Mouse (Mus musculus) layer of hippocampus, postnatal 36 days (tissue): Measurements from ENCODE around the gene Actl11. TPM values are rescaled to one million over a fixed set of nuclear protein-coding genes. Genes with fewer than 3 reads are reported as not detected.
A peak's percentile ranks its signal among the peaks of the same experiment; 100 is the strongest.

Source experiments
- DNase-seq, 2 experiments: peaks; one replicate each; pipeline ENCODE4 v3.0.0; 2022
- total RNA-seq, 2 experiments: library from RNA; stranded (reverse); gene quantifications; 2 replicates each; pipeline ENCODE4 v1.2.3; 2021

Gene Actl11
- total RNA-seq, 2 experiments from 2014 or later, result not detected

DNA sequence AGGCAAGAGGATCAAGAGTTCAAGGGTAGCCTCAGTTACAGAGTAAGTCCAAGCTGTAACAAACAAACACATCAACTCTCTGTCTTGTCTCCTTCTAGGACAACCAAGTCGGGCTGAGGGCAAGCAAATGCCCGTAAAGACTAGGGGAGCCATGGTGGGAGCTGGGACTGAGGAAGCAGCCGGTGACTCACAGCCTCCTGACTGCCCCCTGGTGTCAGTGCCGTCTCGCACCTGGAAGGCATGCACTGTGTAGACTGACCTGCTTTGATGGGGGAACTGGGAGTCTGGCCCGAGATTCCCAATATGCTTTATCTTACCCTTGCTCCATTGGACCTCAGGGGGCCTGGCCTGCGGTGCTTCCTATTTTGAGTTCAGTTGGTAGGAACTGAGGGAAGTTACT lies 5.2 kb upstream of the Actl11 start:
- DNase-seq, result no peak

DNA sequence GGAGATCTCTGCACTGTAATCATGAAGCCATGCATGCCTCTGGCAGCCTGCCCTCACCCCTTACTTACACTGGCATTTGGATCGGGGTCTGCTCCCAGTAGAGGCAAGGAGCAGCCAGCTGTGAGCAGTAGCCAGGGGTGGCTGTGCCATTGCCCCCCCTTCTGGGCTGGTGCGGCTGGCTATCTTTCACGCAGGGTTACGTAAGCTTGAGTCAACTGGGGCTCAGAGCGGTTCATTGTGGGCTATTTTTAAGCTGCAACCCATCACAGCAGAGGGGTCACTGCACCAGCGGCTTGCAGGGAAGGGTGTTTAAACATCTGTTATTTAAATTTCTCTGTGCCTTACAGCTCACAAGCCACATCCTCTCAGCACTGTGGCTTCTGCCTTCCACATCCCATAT lies 4.3 kb upstream of the Actl11 start:
- no peak for DNase-seq

DNA sequence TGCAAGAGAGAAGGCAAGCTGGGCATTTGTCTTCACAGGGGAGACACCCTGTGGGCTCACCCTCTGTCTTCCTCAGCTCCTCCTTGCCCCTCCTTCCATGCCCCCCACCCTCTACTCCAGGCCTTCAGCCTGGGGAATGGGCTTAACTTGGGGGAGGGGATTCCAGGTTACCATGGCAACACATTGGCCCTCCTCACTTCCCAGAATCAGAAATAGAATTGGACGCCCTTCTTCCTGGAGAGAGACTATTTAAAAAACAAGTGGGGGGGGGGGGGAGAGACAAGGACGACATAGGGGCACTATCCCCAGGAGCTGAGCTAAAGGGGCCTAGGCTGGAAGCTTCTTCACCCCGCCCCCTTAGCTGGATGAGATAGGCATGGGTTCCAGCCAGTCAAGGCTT lies 3.0 kb upstream of the Actl11 start:
- no peak for DNase-seq

DNA sequence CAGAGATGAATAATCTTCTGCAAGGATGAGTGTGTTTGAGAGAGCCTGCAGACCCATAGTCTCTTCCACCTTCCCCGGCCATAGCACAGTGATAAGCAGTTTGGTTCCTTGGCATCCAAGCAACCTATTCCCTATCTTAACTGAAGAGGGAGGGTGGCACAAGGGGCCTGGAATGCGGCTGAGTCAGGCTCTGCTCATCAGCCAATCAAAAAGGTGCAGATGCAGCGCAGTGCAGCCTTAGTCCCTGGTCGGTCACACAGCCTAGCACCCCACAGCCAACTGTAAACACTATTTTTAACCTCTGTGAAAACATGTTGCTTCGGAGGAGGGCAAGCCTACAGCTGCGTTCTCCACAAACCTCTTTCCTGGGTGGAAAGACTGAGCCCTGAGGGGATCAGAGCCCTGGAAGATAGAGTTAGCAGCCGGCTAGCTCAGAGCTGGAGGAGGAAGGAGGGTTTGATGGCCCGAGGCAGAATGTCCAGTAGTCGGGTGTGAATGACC lies 1.3 kb upstream of the Actl11 start:
- no peak for DNase-seq

DNA sequence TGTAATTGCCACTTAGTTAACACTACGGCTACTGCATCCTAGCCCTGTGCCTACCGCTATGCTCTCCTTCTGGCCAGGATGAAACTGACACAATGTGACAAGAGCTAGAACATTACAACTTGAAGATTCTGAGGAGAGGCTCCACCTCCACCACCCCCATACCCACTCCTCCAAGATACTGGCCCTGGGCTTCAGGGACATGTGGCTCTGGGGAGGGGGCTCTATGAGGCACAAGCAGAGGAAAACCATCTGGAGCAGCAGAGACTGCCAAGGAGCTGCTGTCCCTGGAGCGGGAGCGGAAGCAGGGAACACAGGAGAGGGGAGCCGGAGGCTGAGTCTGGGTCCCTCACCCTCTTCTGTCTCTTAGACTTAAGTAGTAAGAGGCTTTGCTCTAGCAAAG lies 520 bp upstream of the Actl11 start:
- DNase-seq, result peak; percentile 50 to 55

DNA sequence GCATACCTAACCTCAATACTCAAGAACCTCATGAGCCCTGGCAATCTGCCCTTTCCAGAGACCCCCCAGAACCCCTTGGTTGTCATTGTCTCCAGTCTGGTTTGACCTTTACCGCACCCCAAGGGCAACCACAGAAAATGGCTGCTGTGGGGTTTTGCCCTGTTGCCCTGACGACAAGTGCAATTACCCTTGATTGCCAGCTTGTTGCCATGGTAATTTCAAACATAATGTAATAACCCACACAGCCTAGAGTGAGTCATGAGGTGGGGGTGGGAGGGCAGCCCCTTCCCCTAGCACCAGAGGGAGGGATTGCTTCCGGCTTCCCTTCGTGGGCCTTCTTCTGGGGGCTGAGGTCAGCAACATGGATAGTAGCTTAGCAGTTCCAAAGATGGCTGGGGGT lies 4.0 kb downstream of the Actl11 start:
- no peak for DNase-seq

DNA sequence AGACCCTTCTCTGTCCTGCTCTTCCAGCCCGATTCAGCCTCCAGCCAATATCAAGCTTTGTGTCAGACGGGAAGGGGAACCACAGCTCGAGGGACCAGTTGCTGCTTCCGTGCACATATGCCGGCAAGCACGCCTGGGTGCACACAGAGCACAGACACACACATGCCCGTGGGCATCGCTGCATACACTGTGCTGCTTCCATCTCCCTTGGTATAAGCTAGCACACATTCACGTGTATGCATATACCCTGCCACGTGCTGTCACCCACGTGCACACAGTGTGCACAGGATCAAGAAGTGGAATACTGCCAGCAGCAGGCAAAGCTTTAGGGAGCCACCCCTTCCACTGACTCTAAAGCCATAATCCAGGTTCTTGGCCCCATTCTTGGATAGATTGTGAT lies 5.9 kb downstream of the Actl11 start:
- no peak for DNase-seq

DNA sequence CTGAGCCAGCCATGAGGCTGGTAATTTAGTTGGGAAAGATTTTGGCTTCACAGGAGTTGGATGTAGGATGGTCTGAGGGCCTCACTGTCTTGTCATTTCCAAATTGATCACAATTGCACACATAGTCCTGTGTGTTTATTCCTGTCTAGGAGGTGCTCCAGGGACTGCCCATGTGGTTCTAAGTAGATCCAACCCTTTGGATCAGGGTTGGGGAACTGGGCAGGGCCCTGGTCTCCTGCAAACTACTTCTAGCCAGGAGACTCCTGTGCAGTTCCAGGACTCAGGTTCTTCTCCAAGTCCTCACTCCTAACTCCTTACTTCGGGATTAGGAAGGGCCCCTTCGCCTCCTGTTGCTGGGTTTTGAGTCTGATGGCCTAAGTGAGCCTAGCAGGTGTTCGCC lies 7.1 kb downstream of the Actl11 start, which contains the start of gene Camkv:
TSS of gene Camkv (plus strand) at position 301 of the 400 bp plus-strand sequence.
- no peak for DNase-seq

DNA sequence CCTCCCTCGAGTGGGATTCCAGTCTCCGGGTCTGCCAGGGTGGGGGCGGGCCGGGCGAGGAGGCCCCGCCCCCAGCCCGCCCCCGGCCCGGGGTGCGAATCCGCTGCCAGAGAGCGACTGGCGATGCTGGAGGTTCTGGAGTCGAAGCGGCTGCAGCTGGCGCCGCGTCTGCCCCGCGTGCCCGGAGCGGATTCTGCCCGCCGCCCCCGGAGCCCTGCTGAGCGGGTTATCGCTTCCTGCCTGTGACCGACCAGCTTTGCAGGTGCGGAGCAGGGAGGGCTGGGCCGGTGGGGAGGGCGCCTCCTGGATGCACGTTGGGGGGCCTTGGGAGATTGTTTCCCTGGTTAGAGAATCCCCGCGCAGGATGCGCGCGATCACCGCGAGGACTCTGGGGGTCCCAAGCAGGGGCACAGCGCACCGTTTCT lies 7.5 kb downstream of the Actl11 start:
- peak; percentile 64 to 68 for DNase-seq

DNA sequence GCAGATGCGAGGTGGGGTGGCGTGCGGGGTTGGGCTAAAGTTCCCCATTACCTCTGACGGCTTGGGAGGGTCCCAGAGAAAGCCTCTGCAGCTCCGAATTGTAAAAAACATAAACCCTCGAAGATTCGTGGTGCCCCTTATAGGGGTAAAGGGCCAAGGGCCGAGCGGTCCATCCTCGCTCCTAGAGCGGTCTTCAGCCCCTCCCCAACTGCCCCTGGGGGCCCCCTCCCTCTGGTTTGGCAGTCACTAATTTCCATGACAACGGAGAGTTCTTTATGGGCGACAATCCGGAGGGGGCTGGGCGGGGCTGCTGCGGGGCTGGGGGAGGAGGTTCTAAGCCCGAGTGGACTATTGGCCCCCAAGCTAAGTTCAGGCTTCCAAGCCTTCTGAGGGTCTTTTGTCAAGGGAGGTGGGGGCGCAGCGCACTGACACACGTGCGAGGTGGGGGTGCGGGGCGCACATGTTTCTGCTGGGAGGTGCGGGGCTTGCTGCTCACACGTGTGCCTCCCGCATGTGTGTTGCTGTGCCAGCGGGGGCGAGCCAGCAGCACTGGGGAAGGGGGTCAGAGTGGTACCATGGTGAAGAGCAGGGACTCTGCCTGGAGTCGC lies 8.1 kb downstream of the Actl11 start:
- peak; percentile 64 to 65 for DNase-seq

DNA sequence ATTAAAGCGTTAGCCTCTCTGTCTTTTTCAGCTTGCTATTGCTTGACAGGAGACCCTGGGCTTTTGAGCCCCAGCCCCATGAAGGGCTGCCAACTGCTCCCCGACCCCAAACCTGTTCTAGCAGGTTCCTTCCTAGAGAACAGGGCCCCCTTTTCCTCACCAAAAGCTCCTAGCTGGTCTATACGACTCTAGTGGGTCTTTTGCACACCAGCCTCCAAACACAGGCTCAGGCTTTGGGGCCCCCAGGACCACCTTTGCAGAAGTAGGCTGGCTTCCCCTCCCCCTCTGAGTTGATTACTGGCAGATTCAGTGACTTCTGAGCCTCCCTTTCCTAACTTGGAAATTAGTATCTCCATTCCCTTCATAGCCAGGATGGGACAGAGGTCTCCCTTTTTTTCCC lies 8.6 kb downstream of the Actl11 start:
- no peak for DNase-seq

DNA sequence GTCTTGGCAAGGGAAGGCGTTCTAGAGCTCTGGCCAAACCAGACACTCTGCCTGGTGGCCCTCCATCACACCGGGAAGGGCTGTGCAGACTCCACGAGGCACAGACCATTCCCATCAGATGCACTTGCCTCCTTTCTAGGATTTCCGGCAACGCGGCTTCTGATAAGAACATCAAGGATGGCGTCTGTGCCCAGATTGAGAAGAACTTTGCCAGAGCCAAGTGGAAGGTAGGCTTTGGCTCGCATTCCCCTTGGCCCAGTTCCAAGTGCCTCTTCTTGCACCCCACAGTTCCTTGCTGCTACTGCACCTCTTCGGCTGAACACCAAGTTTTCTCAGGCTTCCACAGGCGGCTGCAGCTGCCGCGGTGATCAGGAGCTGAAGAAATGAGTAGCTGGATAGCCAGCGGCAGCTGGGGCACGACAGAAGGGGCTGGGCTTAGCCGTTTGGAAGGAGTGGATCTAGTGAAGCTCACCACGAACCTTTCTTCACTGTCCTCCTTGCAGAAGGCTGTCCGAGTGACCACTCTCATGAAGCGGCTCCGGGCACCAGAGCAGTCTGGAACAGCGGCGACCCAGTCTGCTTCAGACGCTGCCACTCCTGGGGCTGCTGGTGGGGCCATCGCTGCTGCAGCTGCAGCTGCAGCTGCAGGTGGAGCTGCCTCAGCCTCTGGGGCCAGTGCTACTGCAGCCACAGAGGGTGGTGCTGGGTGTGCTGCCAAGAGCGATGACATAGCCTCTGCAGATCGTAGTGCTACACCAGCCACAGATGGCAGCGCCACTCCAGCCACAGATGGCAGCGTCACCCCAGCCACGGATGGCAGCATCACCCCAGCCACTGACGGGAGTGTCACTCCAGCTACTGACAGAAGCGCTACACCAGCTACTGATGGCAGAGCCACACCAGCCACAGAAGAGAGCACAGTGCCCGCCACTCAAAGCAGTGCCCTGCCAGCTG lies 19.2 kb downstream of the Actl11 start:
- no peak for DNase-seq

DNA sequence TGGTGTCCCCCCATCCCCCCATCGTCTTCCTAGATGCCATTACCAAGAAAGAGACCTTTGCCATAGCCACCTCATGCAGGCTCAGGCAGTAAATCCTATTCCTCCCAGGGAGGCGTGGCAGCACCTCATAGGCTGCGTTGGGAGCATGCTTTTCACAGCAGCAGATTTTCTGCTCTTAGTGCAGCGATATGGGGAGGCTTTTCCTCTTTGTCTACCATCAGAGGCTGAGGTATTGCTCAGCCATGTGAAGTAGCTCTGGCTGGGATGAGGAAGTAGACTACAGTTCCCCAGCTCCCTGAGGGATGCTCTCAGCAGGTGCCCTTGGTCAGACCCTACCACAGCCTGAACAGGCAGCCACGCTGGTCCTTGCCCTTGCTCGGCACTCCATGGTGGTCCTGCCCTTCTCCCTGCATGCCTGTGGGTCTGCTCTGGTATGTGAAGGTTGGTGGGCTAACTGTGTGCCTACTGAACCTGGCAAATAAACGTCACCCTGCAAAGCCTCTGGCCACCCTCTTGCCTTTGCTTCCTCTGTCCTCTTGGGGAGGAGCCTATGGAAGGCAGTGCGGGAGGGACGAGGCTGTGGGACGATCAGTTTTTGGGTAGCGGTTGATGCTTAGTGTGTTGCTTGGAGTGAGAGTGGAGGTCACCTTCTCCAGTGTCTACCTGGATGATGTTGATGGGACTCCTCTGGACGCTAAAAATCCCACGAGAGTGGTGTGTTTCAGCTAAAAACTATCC lies 21.1 kb downstream of the Actl11 start:
- DNase-seq, result no peak

DNA sequence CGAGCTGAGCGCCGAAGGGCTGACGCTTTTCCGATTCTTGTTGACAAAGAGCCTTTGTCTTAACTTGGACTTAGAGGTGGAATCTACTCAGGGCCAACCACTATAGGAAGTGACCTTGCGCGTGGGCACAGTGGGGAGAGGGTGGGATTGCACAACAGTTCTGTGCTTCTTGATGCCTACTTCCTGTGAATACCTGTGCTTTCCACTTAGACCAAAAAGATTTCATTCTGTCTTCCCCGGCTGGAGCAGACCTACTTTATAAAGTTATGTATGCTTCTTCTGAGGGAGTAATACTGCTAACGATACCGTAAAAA lies 21.6 kb downstream of the Actl11 start, which contains the start of gene Traip:
TSS of gene Traip (plus strand) at position 215 of the 314 bp plus-strand sequence.
- DNase-seq, result no peak

DNA sequence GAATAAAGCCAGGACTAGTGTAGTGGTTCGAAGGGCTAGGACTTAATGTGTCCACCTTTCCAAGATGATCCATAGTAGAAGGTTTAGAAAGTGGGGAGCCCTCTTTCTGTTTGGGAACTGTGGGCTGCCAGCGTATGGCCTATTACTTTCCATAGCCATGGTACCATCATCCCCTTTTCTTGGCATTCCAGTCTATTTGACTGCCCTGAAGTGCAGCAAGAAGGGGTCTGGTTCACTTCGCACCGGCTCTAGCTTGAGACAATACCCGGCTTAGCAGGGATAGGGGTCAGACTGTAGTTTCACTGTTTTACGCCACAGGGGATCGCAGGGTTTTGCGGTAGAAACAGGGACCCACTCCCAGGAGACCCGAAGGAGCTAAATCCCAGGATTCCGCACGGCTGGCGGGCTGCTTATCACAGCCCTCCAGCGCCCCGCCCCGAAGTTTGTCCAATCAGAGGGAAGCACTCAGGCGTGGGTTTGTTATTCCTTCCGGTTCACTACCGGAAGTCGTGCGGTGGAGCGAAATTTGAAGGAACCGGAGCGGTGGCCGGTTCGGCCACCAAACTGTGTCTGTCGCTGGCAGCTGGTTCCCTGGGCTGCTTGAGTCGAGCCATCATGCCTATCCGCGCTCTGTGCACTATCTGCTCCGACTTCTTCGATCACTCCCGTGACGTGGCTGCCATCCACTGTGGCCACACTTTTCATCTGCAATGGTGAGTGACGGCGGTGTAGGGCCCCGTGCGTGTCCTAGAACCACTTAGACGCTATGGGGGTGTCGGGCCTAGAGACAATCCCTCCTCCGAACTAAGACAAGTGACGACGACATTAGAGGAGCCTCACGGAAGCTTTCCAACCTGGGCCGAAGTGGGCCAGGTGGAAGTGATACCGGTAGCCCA lies 22.4 kb downstream of the Actl11 start:
- DNase-seq, result peak; percentile 85 to 86

DNA sequence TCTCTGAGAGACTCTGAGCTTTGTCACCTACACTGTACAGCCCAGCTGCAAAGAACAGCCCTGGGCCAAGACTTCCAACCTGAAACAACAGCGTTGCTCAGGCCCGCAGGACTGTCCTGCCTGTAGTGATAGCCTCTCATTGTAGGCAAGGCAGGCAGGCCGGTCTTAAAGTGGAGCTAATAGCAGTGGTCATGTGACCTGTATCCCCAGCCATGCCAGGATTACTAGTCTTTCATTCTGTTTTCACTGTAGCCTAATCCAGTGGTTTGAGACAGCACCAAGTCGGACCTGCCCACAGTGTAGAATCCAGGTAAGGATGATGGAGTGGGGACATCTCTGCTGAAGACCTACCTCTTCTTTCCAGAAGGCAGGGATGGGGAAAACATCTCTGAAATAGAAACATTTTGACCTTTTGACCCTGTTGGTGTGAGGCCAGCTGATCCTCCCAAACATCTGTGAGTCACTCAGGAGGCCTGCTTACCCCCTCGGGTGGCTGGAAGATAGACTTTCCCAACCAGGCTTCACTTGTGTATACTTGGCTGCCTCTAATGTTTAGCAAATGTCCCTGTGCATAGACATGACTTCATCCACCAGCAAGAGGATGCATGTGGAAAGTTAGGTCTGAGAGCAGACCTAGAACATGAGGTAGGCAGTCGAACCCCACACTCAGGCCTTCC lies 27.5 kb downstream of the Actl11 start:
- no peak for DNase-seq

DNA sequence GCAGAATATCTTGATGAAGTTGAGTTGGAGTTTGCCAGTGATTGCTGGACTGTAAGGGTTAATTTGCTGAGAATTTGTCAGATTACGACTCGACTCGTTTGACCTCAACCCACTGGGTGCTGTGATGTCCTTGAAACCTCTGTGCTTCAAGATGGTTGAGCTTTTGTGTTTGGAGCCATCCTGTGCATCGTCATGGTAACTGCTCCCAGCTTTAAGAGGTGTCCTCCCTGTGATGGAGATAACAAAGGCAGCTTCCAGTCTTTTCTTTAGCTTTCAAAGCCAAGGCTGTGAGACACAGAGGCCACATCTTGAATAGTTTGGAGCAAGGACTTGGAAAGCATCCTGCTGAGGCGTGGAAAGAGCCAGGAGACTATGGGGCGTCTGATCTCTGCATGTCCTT lies 28.9 kb downstream of the Actl11 start:
- DNase-seq, result no peak

DNA sequence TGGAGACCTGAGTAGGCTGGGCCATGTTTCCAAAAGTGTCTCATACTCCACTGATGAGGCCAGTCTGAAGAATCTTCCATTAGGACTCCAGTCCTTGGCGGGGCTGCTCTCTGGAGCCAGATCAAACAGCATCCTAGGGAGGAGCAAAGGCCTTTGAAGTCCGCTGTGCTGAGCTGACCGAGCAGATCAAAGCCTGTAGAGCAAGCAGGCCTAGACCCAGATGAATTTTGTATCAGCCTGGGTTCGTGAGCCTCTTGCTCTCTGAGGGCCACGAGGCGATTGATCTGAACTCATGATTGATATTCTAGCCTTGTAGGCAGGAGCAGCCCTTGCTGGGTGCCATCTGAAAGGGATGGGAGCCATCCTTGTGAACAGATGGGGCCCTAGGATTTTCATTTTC lies 31.6 kb downstream of the Actl11 start:
- DNase-seq, result no peak

DNA sequence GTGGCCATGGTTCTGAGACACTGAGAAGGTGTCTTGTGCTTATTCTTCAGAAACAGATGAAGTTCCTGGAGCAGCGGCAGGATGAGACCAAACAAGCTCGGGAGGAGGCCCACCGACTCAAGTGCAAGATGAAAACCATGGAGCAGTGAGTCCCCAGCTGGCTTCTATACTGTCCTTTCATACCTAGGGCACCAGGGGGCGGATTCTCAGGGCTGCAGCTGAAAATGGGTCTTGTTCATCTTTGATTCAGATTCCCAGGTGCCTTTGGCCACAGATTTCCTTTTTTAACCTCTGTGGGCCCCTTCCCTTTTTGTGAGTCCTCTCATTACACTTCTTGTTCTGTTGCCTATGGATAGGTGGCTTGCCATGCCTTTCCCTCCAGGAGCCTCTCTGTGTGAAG lies 32.7 kb downstream of the Actl11 start:
- DNase-seq, result no peak

DNA sequence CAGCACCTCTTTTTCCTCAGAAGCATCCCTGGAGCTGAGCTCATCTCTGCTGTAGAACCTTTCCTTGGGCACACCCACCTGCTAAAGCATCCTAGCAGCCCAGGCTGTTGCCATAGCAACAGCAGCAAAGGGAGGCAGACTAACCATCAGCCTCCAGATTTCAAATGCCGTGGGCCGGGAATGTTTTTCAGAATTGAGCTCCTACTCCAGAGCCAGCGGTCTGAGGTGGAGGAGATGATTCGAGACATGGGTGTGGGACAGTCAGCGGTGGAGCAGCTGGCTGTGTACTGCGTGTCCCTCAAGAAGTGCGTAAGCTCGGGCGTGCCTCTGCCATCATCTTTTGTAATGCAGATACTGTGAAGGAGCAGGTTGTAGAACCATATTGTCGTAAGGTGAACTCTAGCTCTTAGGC lies 33.1 kb downstream of the Actl11 start:
- DNase-seq, result peak; percentile 72 to 79

DNA sequence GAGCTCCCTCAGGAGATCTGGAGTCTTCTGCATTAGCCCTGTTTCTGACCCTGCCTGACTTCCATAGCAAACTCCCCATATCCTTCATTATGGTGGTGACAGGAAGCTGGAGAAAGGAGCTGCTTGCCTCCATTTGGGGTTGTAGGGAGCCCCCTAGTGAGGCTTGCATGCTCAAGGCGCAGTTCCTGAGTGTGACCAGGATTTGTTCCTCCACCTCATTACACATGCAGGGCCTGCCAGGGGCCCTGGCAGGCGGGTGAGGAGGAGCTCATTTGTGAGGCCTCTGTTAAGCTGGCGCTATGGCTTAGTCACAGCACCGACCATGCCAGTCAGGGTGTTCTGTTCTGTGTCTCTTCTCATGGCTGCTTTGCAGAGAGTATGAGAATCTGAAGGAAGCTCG lies 33.6 kb downstream of the Actl11 start:
- DNase-seq, result peak in 1 of 2 experiments; percentile 62
